Mouse (Mus musculus) megakaryocyte, embryonic 14.5 days (primary cell): ENCODE measurements around the gene Gm20388.

Source experiments
- FLI1 ChIP-seq: IDR thresholded peaks from 2 replicates; pipeline ENCODE4 v1.6.1; 2012; ENCODE audit warnings: low read length, inconsistent platforms, mixed read lengths
- GATA1 ChIP-seq: IDR thresholded peaks from 3 replicates; pipeline ENCODE4 v1.6.1; 2012; ENCODE audit warnings: mixed read lengths, low read length, inconsistent platforms, borderline replicate concordance

GRCm38 (mm10) chr8:121088281-121088680 lies 1177.6 kb downstream of the Gm20388 start:
- TF ChIP-seq FLI1 (no peak), GATA1 (no peak)
